Mouse (Mus musculus): Measurements from ENCODE around the gene Pip4k2c. TPM values are rescaled to one million over a fixed set of nuclear protein-coding genes. Genes with fewer than 3 reads are reported as not detected.
"Not testable (repeated sequence)": the region's sequence is repeated elsewhere in the genome, so short reads cannot be mapped to it uniquely, and the experiment has no call there.

Gene Pip4k2c
- polyA plus RNA-seq, 1 experiment: 16.2 TPM

DNA sequence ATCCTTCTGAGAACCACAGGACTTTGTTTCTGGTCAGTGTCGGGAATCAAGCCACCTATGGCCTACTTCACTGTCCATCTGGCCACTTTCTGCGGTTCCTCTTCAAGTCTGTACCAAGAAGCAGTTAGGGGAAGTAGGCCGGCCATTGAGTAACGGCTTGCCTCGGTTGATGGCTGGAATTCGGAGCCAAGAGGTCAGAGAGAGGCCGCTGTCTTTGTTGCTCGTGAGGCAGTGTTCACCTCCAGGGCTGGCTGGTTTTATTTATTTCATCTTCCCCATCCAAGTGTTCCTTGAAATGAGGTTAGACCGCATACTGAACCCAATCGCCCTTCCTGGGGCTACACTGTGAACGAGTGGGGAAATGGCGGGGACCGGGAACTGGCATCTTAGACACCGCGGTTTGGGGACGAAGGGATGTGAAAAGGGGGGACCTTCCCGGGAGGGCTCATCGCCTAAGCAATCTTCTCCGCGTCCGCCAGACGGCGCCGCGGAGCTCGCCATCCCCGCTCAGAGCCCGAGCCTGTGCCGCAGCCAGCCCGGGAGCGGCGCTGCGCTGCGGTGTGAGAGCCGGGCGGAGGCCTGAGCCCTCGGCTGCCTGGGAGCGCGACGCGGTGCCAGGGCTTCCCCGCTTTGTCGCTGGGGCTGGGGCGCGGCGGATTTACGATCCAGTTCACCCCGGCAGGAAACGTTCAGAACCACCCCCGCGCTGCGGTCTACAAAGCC, 46.6 kb downstream of the Pip4k2c start, which contains the start of gene B4galnt1:
Gene B4galnt1 (plus strand): TSS at position 595 of the 723 bp plus-strand sequence.
- Histone ChIP-seq H3K27me3 (ENCODE audit: control insufficient read depth, insufficient read depth, low read length) (no peaks in the 10 kb centered on the region), H3K27ac (ENCODE audit: control insufficient read depth, insufficient read depth, low read depth, low read length) (peak within 1 kb of the TSS; percentile 90)

DNA sequence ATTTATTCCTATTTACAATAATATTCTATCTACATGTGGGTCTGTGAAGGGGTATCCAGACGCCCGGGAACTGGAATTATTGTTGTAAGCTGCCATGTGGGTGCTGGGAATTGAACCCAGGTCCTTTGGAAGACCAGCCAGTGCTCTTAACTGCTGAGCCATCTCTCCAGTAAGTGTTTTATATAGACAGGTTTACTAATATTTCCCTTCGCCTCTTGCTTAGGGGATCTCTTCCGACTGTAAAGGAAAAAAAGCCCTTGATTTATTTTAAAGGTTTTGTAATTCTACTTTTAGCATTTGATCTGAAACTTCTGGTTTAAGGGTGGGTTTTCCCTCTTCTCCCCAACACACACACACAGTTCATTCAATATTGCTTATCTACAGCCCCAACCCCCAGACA, 47.2 kb downstream of the Pip4k2c start:
- Histone ChIP-seq H3K4me1 (ENCODE audit: control insufficient read depth, insufficient read depth, low read length) (peaks cover 13% of the 10 kb centered on the region), H3K27ac (ENCODE audit: control insufficient read depth, insufficient read depth, low read depth, low read length) (peak overlapping the region; percentile 90), H3K27me3 (ENCODE audit: control insufficient read depth, insufficient read depth, low read length) (no peaks in the 10 kb centered on the region), H3K36me3 (ENCODE audit: control insufficient read depth, insufficient read depth, low read length) (no peaks in the 10 kb centered on the region), H3K4me3 (ENCODE audit: control insufficient read depth, low read depth, low read length) (peak overlapping the region; percentile 86)
- no peak for TF ChIP-seq POLR2A (IDR thresholded peaks at IDR 0.05; ENCODE audit: control insufficient read depth, low read depth, low read length)
- no peak for TF ChIP-seq CTCF (IDR thresholded peaks at IDR 0.05; ENCODE audit: control insufficient read depth, insufficient read depth, insufficient replicate concordance, low read depth, low read length)

More for the DNA sequence above, 46.6 kb downstream of the Pip4k2c start, which contains the start of gene B4galnt1:
- TF ChIP-seq CTCF (IDR thresholded peaks at IDR 0.05; ENCODE audit: control insufficient read depth, insufficient read depth, insufficient replicate concordance, low read depth, low read length): peak; percentile 71
- TF ChIP-seq POLR2A (IDR thresholded peaks at IDR 0.05; ENCODE audit: control insufficient read depth, low read depth, low read length): no peak
- peak within 1 kb of the TSS; percentile 86 for H3K4me3 ChIP-seq (ENCODE audit: control insufficient read depth, low read depth, low read length)
- H3K36me3 ChIP-seq (ENCODE audit: control insufficient read depth, insufficient read depth, low read length): no peaks in the 10 kb centered on the region
- H3K4me1 ChIP-seq (ENCODE audit: control insufficient read depth, insufficient read depth, low read length): peaks cover 13% of the 10 kb centered on the region

GRCm38 (mm10) chr10:127162771-127163261, 48.6 kb downstream of the Pip4k2c start:
- not testable (repeated sequence) for H3K27me3 ChIP-seq (ENCODE audit: control insufficient read depth, insufficient read depth, low read length)

GRCm38 (mm10) chr10:127160728-127161127, 50.7 kb downstream of the Pip4k2c start:
- no peaks in the 10 kb centered on the region for H3K36me3 ChIP-seq (ENCODE audit: control insufficient read depth, insufficient read depth, low read length)
- H3K27ac ChIP-seq (ENCODE audit: control insufficient read depth, insufficient read depth, low read depth, low read length): no peak overlapping the region
- no peak overlapping the region for H3K4me3 ChIP-seq (ENCODE audit: control insufficient read depth, low read depth, low read length)
- peaks cover 2% of the 10 kb centered on the region for H3K4me1 ChIP-seq (ENCODE audit: control insufficient read depth, insufficient read depth, low read length)
- no peaks in the 10 kb centered on the region for H3K27me3 ChIP-seq (ENCODE audit: control insufficient read depth, insufficient read depth, low read length)
- TF ChIP-seq CTCF (IDR thresholded peaks at IDR 0.05; ENCODE audit: control insufficient read depth, insufficient read depth, insufficient replicate concordance, low read depth, low read length): no peak
- no peak for TF ChIP-seq POLR2A (IDR thresholded peaks at IDR 0.05; ENCODE audit: control insufficient read depth, low read depth, low read length)

More at GRCm38 (mm10) chr10:127162771-127163261, 48.6 kb downstream of the Pip4k2c start:
- not testable (repeated sequence) for H3K36me3 ChIP-seq (ENCODE audit: control insufficient read depth, insufficient read depth, low read length); H3K27ac ChIP-seq (ENCODE audit: control insufficient read depth, insufficient read depth, low read depth, low read length)
- H3K4me1 ChIP-seq (ENCODE audit: control insufficient read depth, insufficient read depth, low read length): peaks cover 13% of the 10 kb centered on the region
- peak overlapping the region; percentile 26 for H3K4me3 ChIP-seq (ENCODE audit: control insufficient read depth, low read depth, low read length)

GRCm38 (mm10) chr10:127160081-127160480, 51.3 kb downstream of the Pip4k2c start:
- Histone ChIP-seq H3K36me3 (ENCODE audit: control insufficient read depth, insufficient read depth, low read length) (no peaks in the 10 kb centered on the region), H3K4me3 (ENCODE audit: control insufficient read depth, low read depth, low read length) (no peak overlapping the region), H3K27ac (ENCODE audit: control insufficient read depth, insufficient read depth, low read depth, low read length) (no peak overlapping the region), H3K27me3 (ENCODE audit: control insufficient read depth, insufficient read depth, low read length) (no peaks in the 10 kb centered on the region), H3K4me1 (ENCODE audit: control insufficient read depth, insufficient read depth, low read length) (no peaks in the 10 kb centered on the region)
- no peak for TF ChIP-seq CTCF (IDR thresholded peaks at IDR 0.05; ENCODE audit: control insufficient read depth, insufficient read depth, insufficient replicate concordance, low read depth, low read length)
- TF ChIP-seq POLR2A (IDR thresholded peaks at IDR 0.05; ENCODE audit: control insufficient read depth, low read depth, low read length): no peak

DNA sequence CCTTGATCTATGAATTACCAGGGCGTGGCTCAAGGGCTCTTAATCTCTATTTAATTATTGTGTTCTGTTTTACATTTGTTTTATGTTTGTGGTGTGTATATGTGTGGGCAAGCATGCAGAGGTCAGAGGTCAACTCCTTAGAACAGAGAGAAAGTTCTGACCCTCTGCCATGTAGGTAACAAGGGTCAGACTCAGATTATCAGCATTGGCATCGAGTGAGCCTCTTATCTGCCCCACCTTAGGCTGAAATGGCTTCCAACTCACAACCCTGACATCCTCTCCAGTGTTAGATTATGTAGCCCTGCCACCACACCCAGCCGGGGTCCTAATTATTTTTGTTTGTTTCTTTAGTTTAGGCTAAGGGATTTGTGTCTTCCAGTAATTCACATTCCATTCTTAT, 52.9 kb downstream of the Pip4k2c start:
- no peak overlapping the region for H3K4me3 ChIP-seq (ENCODE audit: control insufficient read depth, low read depth, low read length)
- no peaks in the 10 kb centered on the region for H3K4me1 ChIP-seq (ENCODE audit: control insufficient read depth, insufficient read depth, low read length)
- no peaks in the 10 kb centered on the region for H3K36me3 ChIP-seq (ENCODE audit: control insufficient read depth, insufficient read depth, low read length)
- H3K27me3 ChIP-seq (ENCODE audit: control insufficient read depth, insufficient read depth, low read length): no peaks in the 10 kb centered on the region
- TF ChIP-seq CTCF (IDR thresholded peaks at IDR 0.05; ENCODE audit: control insufficient read depth, insufficient read depth, insufficient replicate concordance, low read depth, low read length) (no peak), POLR2A (IDR thresholded peaks at IDR 0.05; ENCODE audit: control insufficient read depth, low read depth, low read length) (no peak)
- H3K27ac ChIP-seq (ENCODE audit: control insufficient read depth, insufficient read depth, low read depth, low read length): no peak overlapping the region

DNA sequence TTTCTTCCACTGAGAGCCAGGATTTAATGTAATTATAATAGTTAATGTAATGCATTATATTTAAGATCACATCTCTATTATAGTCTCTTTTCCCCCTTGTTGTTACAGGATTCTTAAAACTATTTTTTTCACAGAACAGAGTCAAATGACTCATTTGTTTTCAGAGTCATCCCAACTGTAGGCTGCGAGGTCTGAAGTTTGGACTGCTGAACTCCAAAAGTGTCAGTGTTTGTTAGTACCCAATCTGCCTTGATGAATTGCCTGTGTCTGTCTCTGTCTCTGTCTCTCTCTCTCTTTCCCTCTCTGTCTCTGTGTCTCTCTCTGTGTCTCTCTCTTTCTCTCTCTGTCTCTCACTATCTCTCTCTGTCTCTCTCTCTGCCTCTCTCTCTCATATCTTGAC, 54.9 kb downstream of the Pip4k2c start:
- H3K27me3 ChIP-seq (ENCODE audit: control insufficient read depth, insufficient read depth, low read length): no peaks in the 10 kb centered on the region
- no peak overlapping the region for H3K27ac ChIP-seq (ENCODE audit: control insufficient read depth, insufficient read depth, low read depth, low read length)
- TF ChIP-seq CTCF (IDR thresholded peaks at IDR 0.05; ENCODE audit: control insufficient read depth, insufficient read depth, insufficient replicate concordance, low read depth, low read length) (no peak), POLR2A (IDR thresholded peaks at IDR 0.05; ENCODE audit: control insufficient read depth, low read depth, low read length) (no peak)
- no peak overlapping the region for H3K4me3 ChIP-seq (ENCODE audit: control insufficient read depth, low read depth, low read length)
- no peaks in the 10 kb centered on the region for H3K36me3 ChIP-seq (ENCODE audit: control insufficient read depth, insufficient read depth, low read length)
- H3K4me1 ChIP-seq (ENCODE audit: control insufficient read depth, insufficient read depth, low read length): no peaks in the 10 kb centered on the region

Data from testis, adult 2 months (tissue).